Mouse (Mus musculus) adrenal gland, adult 8-10 months (tissue): Measurements from ENCODE around the gene Nprl2. TPM values are rescaled to one million over a fixed set of nuclear protein-coding genes. Genes with fewer than 3 reads are reported as not detected.

Source experiments
- total RNA-seq, 4 experiments: library from RNA; stranded (reverse); gene quantifications; 2 replicates each; pipeline ENCODE4 v1.2.4; 2022

Nprl2 gene
- total RNA-seq, 4 experiments from 2014 or later, result 30.3 to 35.9 (median 32.0) TPM

Other genes starting within 250 kb of the Nprl2 start
- gene Cish, start 246.2 kb upstream of the Nprl2 start, total RNA-seq, result 10 to 100 TPM in 1 of 4 experiments, 1 to 10 TPM in 3; 4.1 to 62.8 (median 6.5) TPM
- 10 to 100 TPM; 11.6 to 19.6 (median 17.9) TPM for gene Hemk1, start 203.9 kb upstream of the Nprl2 start, total RNA-seq
- 1 to 10 TPM; 1.0 to 1.6 (median 1.3) TPM for gene 6430571L13Rik, start 201.6 kb upstream of the Nprl2 start, total RNA-seq
- 10 to 100 TPM in 2 of 4 experiments, 1 to 10 TPM in 2; 9.1 to 17.3 (median 11.7) TPM for gene Cacna2d2, start 142.6 kb upstream of the Nprl2 start, total RNA-seq
- 10 to 100 TPM; 41.7 to 51.9 (median 46.5) TPM for gene Tmem115, start 8.3 kb upstream of the Nprl2 start, total RNA-seq
- gene Cyb561d2, start within 50 bp of the Nprl2 start, total RNA-seq, result 10 to 100 TPM; 21.1 to 28.3 (median 25.1) TPM
- gene Zmynd10, start 5.1 kb downstream of the Nprl2 start, total RNA-seq, result 1 to 10 TPM in 1 of 4 experiments, under 1 TPM in 2, not detected in 1; 0.41 to 1.7 (median 0.62) TPM
- 10 to 100 TPM; 16.1 to 33.1 (median 26.2) TPM for gene Rassf1, start 9.3 kb downstream of the Nprl2 start, total RNA-seq
- gene Tusc2, start 21.0 kb downstream of the Nprl2 start, total RNA-seq, result 10 to 100 TPM; 55.1 to 64.1 (median 61.8) TPM
- gene Hyal2, start 25.7 kb downstream of the Nprl2 start, total RNA-seq, result 10 to 100 TPM; 27.3 to 47.0 (median 36.3) TPM
- 10 to 100 TPM in 1 of 4 experiments, 1 to 10 TPM in 3; 7.7 to 14.2 (median 9.3) TPM for gene Hyal1, start 34.7 kb downstream of the Nprl2 start, total RNA-seq
- gene Naa80, start 36.7 kb downstream of the Nprl2 start, total RNA-seq, result 10 to 100 TPM; 15.3 to 20.1 (median 17.0) TPM
- gene Hyal3, start 38.6 kb downstream of the Nprl2 start, total RNA-seq, result 1 to 10 TPM; 1.5 to 2.3 (median 2.0) TPM
- gene Ifrd2, start 45.4 kb downstream of the Nprl2 start, total RNA-seq, result 10 to 100 TPM; 36.7 to 49.1 (median 39.8) TPM
- gene Sema3b, start 67.0 kb downstream of the Nprl2 start, total RNA-seq, result 1 to 10 TPM; 5.0 to 7.7 (median 6.2) TPM
- 100 to 1,000 TPM; 229 to 382 (median 295) TPM for gene Gnai2, start 93.1 kb downstream of the Nprl2 start, total RNA-seq
- gene Slc38a3, start 127.3 kb downstream of the Nprl2 start, total RNA-seq, result 1 to 10 TPM in 1 of 4 experiments, under 1 TPM in 3; 0.31 to 2.2 (median 0.74) TPM
- under 1 TPM in 1 of 4 experiments, not detected in 3; 0.74 TPM for gene Gnat1, start 137.5 kb downstream of the Nprl2 start, total RNA-seq
- gene Sema3f, start 168.2 kb downstream of the Nprl2 start, total RNA-seq, result 10 to 100 TPM; 25.0 to 41.2 (median 29.8) TPM
- gene Rbm5, start 228.8 kb downstream of the Nprl2 start, total RNA-seq, result 100 to 1,000 TPM in 2 of 4 experiments, 10 to 100 TPM in 2; 91.2 to 204 (median 127) TPM